Mouse (Mus musculus) stomach, embryonic 15.5 days (tissue): ENCODE measurements around the gene Rngtt. TPM values are rescaled to one million over a fixed set of nuclear protein-coding genes. Genes with fewer than 3 reads are reported as not detected.
A peak's percentile ranks its signal among the peaks of the same experiment; 100 is the strongest.

Experiments used
- ATAC-seq: fragments of 200-750 bp; cut with Nextera tagmentation; 2 replicates; pipeline ENCODE4 v1.8.0; 2017; ENCODE audit warnings: low read depth, moderate number of reproducible peaks, moderate TSS enrichment; ENCODE audit not compliant: insufficient read depth, low FRiP score
- H3K27ac ChIP-seq: fragments of 300-500 bp; sonication (generic); 2 replicates; pipeline ENCODE4 v1.5.1; 2015; ENCODE audit warnings: mild to moderate bottlenecking, inconsistent platforms
- H3K27me3 ChIP-seq: fragments of 300-500 bp; sonication (generic); replicated peaks from 2 replicates; pipeline ENCODE4 v1.6.1; 2015; ENCODE audit warnings: inconsistent platforms
- H3K36me3 ChIP-seq: fragments of 300-500 bp; sonication (generic); 2 replicates; pipeline ENCODE4 v1.6.1; 2015; ENCODE audit warnings: inconsistent platforms
- H3K4me1 ChIP-seq: fragments of 300-500 bp; sonication (generic); 2 replicates; pipeline ENCODE4 v1.6.1; 2015; ENCODE audit warnings: inconsistent platforms
- H3K4me2 ChIP-seq: fragments of 300-500 bp; sonication (generic); 2 replicates; pipeline ENCODE4 v1.6.1; 2015; ENCODE audit warnings: mild to moderate bottlenecking, inconsistent platforms
- H3K4me3 ChIP-seq: fragments of 300-500 bp; sonication (generic); replicated peaks from 2 replicates; pipeline ENCODE4 v1.5.1; 2015; ENCODE audit warnings: inconsistent platforms
- H3K9ac ChIP-seq: fragments of 300-500 bp; sonication (generic); 2 replicates; pipeline ENCODE4 v1.6.1; 2015; ENCODE audit warnings: inconsistent platforms
- H3K9me3 ChIP-seq: fragments of 300-500 bp; sonication (generic); 2 replicates; pipeline ENCODE4 v1.6.1; 2016; ENCODE audit warnings: inconsistent platforms
- WGBS: fragments of 180-500 bp; shearing (Covaris S2); methylation state at CpG from one replicate; pipeline ENCODE4 v1.1.7; 2015; 5-methylcytosine and 5-hydroxymethylcytosine counted together
- polyA plus RNA-seq: library from polyadenylated mRNA; unstranded; fragments of >200 nt; fragmentation: Nextera tagmentation; extraction: Ambion mirVana; gene quantifications from 2 replicates; pipeline ENCODE4 v1.2.1, GENCODE M21; 2015

The Rngtt gene
- polyA plus RNA-seq: 20.8 and 22.9 TPM in 2 replicates

GRCm38 (mm10) chr4:33309764-33310757 lies at the start of gene Rngtt:
Rngtt (plus strand) TSS chr4:33310311.
- Histone ChIP-seq H3K36me3 (no peaks in the 10 kb centered on the region), H3K9ac (peak within 1 kb of the TSS; percentile 59), H3K9me3 (no peaks in the 10 kb centered on the region), H3K27ac (peak within 1 kb of the TSS; percentile 49; the same call in 1 of the 2 replicates), H3K27me3 (no peaks in the 10 kb centered on the region), H3K4me3 (peak within 1 kb of the TSS; percentile 74), H3K4me2 (peak within 1 kb of the TSS; percentile 71), H3K4me1 (no peaks in the 10 kb centered on the region)
- 3% methylated on average over 59 of the region's 60 CpGs for WGBS
- peak; percentile 95 for ATAC-seq

- no peaks in the 10 kb centered on the region for H3K9me3 ChIP-seq
- no peak for ATAC-seq
- H3K27ac ChIP-seq: no peak overlapping the region
- H3K4me1 ChIP-seq: 0 out of 2 replicates have a peak, but pooled peaks cover 6% of the 10 kb centered on the region
- no peak overlapping the region for H3K4me3 ChIP-seq
- H3K36me3 ChIP-seq: no peaks in the 10 kb centered on the region
- no peak overlapping the region for H3K9ac ChIP-seq
- H3K4me2 ChIP-seq: no peak overlapping the region
- H3K27me3 ChIP-seq: no peaks in the 10 kb centered on the region
Observed at GRCm38 (mm10) chr4:33260311-33260710, 49.8 kb upstream of the Rngtt start.

- no peaks in the 10 kb centered on the region for H3K36me3 ChIP-seq
- H3K27ac ChIP-seq: peak overlapping the region; percentile 41
- H3K4me1 ChIP-seq: 0 out of 2 replicates have a peak, but pooled peaks cover 6% of the 10 kb centered on the region
- H3K9me3 ChIP-seq: no peaks in the 10 kb centered on the region
- 40% methylated on average over 7 of the region's 7 CpGs for WGBS
- no peak overlapping the region for H3K9ac ChIP-seq
- H3K27me3 ChIP-seq: no peaks in the 10 kb centered on the region
- ATAC-seq: peak; percentile 75
- no peak overlapping the region for H3K4me3 ChIP-seq
- 0 out of 2 replicates have a peak overlapping the region, but pooled peaks have one; percentile 9 for H3K4me2 ChIP-seq
Observed at GRCm38 (mm10) chr4:33261311-33261753, 48.8 kb upstream of the Rngtt start.

GRCm38 (mm10) chr4:33262897-33263296 lies 47.2 kb upstream of the Rngtt start:
- H3K9ac ChIP-seq: no peak overlapping the region
- 0 out of 2 replicates have a peak, but pooled peaks cover 6% of the 10 kb centered on the region for H3K4me1 ChIP-seq
- WGBS: 84% methylated on average over 1 of the region's 1 CpGs
- no peak overlapping the region for H3K27ac ChIP-seq
- H3K4me2 ChIP-seq: no peak overlapping the region
- H3K27me3 ChIP-seq: no peaks in the 10 kb centered on the region
- no peaks in the 10 kb centered on the region for H3K36me3 ChIP-seq
- H3K9me3 ChIP-seq: no peaks in the 10 kb centered on the region
- no peak for ATAC-seq
- no peak overlapping the region for H3K4me3 ChIP-seq

- H3K9ac ChIP-seq: no peak overlapping the region
- no peak overlapping the region for H3K27ac ChIP-seq
- no peak overlapping the region for H3K4me2 ChIP-seq
- no peak overlapping the region for H3K4me3 ChIP-seq
- H3K4me1 ChIP-seq: 0 out of 2 replicates have a peak, but pooled peaks cover 6% of the 10 kb centered on the region
- no peaks in the 10 kb centered on the region for H3K27me3 ChIP-seq
- 81% methylated on average over 11 of the region's 11 CpGs for WGBS
- no peaks in the 10 kb centered on the region for H3K9me3 ChIP-seq
- H3K36me3 ChIP-seq: no peaks in the 10 kb centered on the region
- ATAC-seq: no peak
Observed at GRCm38 (mm10) chr4:33264979-33265726, 45.0 kb upstream of the Rngtt start.

GRCm38 (mm10) chr4:33270386-33271314 lies 39.5 kb upstream of the Rngtt start:
- Histone ChIP-seq H3K4me1 (no peaks in the 10 kb centered on the region), H3K4me2 (no peak overlapping the region), H3K36me3 (no peaks in the 10 kb centered on the region), H3K27ac (no peak overlapping the region), H3K9me3 (no peaks in the 10 kb centered on the region), H3K27me3 (no peaks in the 10 kb centered on the region), H3K9ac (no peak overlapping the region), H3K4me3 (no peak overlapping the region)
- WGBS: 75% methylated on average over 11 of the region's 11 CpGs
- ATAC-seq: no peak

- Histone ChIP-seq H3K9me3 (no peaks in the 10 kb centered on the region), H3K4me3 (no peak overlapping the region), H3K9ac (no peak overlapping the region), H3K4me2 (no peak overlapping the region), H3K4me1 (no peaks in the 10 kb centered on the region), H3K36me3 (no peaks in the 10 kb centered on the region), H3K27ac (no peak overlapping the region), H3K27me3 (no peaks in the 10 kb centered on the region)
- no peak for ATAC-seq
- WGBS: 45% methylated on average over 3 of the region's 3 CpGs
Observed at GRCm38 (mm10) chr4:33273437-33273836, 36.7 kb upstream of the Rngtt start.

GRCm38 (mm10) chr4:33281891-33282685 lies 28.0 kb upstream of the Rngtt start:
- no peak for ATAC-seq
- 75% methylated on average over 3 of the region's 3 CpGs for WGBS
- H3K27ac ChIP-seq: no peak overlapping the region
- H3K36me3 ChIP-seq: no peaks in the 10 kb centered on the region
- H3K9me3 ChIP-seq: no peaks in the 10 kb centered on the region
- no peak overlapping the region for H3K9ac ChIP-seq
- no peaks in the 10 kb centered on the region for H3K4me1 ChIP-seq
- no peaks in the 10 kb centered on the region for H3K27me3 ChIP-seq
- H3K4me3 ChIP-seq: no peak overlapping the region
- no peak overlapping the region for H3K4me2 ChIP-seq

GRCm38 (mm10) chr4:33284083-33284880 lies 25.8 kb upstream of the Rngtt start:
- no peak for ATAC-seq

GRCm38 (mm10) chr4:33285448-33285847 lies 24.7 kb upstream of the Rngtt start:
- H3K27ac ChIP-seq: no peak overlapping the region
- no peak for ATAC-seq
- 86% methylated on average over 8 of the region's 8 CpGs for WGBS

More at GRCm38 (mm10) chr4:33284083-33284880, 25.8 kb upstream of the Rngtt start:
- Histone ChIP-seq H3K27ac (no peak overlapping the region), H3K4me1 (no peaks in the 10 kb centered on the region), H3K36me3 (no peaks in the 10 kb centered on the region), H3K27me3 (no peaks in the 10 kb centered on the region), H3K4me2 (no peak overlapping the region), H3K9me3 (no peaks in the 10 kb centered on the region), H3K4me3 (no peak overlapping the region), H3K9ac (no peak overlapping the region)
- 61% methylated on average over 5 of the region's 5 CpGs for WGBS

More at GRCm38 (mm10) chr4:33285448-33285847, 24.7 kb upstream of the Rngtt start:
- Histone ChIP-seq H3K36me3 (no peaks in the 10 kb centered on the region), H3K9me3 (no peaks in the 10 kb centered on the region), H3K27me3 (no peaks in the 10 kb centered on the region), H3K4me1 (no peaks in the 10 kb centered on the region), H3K9ac (no peak overlapping the region), H3K4me2 (no peak overlapping the region), H3K4me3 (no peak overlapping the region)
